Mouse (Mus musculus) cerebellum, postnatal 14 days (tissue): ENCODE data around the gene Dct.

Source experiments
- DNase-seq, 2 experiments: peaks; one replicate each; pipeline ENCODE4 v3.0.0; 2021; ENCODE audit warnings: mixed read lengths in 2 of 2

Dct gene

GRCm38 (mm10) chr14:118042066-118042762, 9.8 kb downstream of the Dct start:
- DNase-seq, result no peak

- DNase-seq, result no peak
These were observed 11.3 kb downstream of the Dct start for GRCm38 (mm10) chr14:118040550-118041250.

GRCm38 (mm10) chr14:118039074-118039473, 13.0 kb downstream of the Dct start:
- DNase-seq, result no peak

- no peak for DNase-seq
These were observed 24.5 kb downstream of the Dct start for GRCm38 (mm10) chr14:118027564-118027963.

- DNase-seq, result no peak
These were observed 30.0 kb downstream of the Dct start for GRCm38 (mm10) chr14:118021867-118022543.

GRCm38 (mm10) chr14:118019314-118019713, 32.7 kb downstream of the Dct start:
- no peak for DNase-seq

GRCm38 (mm10) chr14:118013237-118013636, 38.8 kb downstream of the Dct start:
- DNase-seq, result no peak

- DNase-seq, result peak; percentile 21 to 27
These were observed 42.5 kb downstream of the Dct start for GRCm38 (mm10) chr14:118009541-118009940.

GRCm38 (mm10) chr14:118005697-118006096, 46.3 kb downstream of the Dct start:
- peak; percentile 76 to 80 for DNase-seq

- no peak for DNase-seq
These were observed 47.6 kb downstream of the Dct start for GRCm38 (mm10) chr14:118004434-118004833.

GRCm38 (mm10) chr14:117993845-117994244, 58.2 kb downstream of the Dct start:
- no peak for DNase-seq

GRCm38 (mm10) chr14:117992600-117993256, 59.3 kb downstream of the Dct start:
- no peak for DNase-seq

- DNase-seq, result no peak
These were observed 61.8 kb downstream of the Dct start for GRCm38 (mm10) chr14:117990203-117990602.

GRCm38 (mm10) chr14:117988444-117988843, 63.6 kb downstream of the Dct start:
- no peak for DNase-seq

- peak; percentile 84 to 89 for DNase-seq
These were observed 70.5 kb downstream of the Dct start for GRCm38 (mm10) chr14:117981532-117981931.

- no peak for DNase-seq
These were observed 79.5 kb downstream of the Dct start for GRCm38 (mm10) chr14:117972576-117972975.
